Mouse (Mus musculus): ENCODE measurements around the gene Ncoa4. TPM values are rescaled to one million over a fixed set of nuclear protein-coding genes. Genes with fewer than 3 reads are reported as not detected.
A peak's percentile ranks its signal among the peaks of the same experiment; 100 is the strongest.
"Not testable (repeated sequence)": the region's sequence is repeated elsewhere in the genome, so short reads cannot be mapped to it uniquely, and the experiment has no call there.

The Ncoa4 gene
- total RNA-seq, 2 experiments from 2014 or later, result 194 to 226 TPM

- DNase-seq, result no peak
Observed at GRCm38 (mm10) chr14:32160563-32160962, 898 bp downstream of the Ncoa4 start.

- DNase-seq, result no peak
Observed at GRCm38 (mm10) chr14:32161090-32161885, 1.6 kb downstream of the Ncoa4 start.

DNA sequence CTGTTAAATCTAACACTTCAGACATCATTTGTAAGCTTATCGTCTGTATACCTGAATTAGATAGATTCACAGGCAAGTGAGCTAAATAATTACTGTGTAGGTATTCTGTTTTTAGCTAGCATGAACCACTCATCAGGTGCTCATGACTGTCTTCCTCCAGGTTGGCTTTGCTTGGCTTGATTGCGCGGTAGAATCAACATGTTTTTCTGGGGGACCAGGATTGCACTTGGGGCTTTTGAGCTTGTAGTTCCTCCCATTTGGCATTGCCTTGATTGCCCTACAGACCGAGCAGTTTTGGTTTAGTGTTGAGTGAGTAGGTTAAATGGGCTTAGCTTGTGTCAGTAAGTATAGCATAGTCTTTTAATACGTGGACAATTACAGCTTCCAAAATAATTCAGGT lies 2.6 kb downstream of the Ncoa4 start:
- DNase-seq, result no peak

DNA sequence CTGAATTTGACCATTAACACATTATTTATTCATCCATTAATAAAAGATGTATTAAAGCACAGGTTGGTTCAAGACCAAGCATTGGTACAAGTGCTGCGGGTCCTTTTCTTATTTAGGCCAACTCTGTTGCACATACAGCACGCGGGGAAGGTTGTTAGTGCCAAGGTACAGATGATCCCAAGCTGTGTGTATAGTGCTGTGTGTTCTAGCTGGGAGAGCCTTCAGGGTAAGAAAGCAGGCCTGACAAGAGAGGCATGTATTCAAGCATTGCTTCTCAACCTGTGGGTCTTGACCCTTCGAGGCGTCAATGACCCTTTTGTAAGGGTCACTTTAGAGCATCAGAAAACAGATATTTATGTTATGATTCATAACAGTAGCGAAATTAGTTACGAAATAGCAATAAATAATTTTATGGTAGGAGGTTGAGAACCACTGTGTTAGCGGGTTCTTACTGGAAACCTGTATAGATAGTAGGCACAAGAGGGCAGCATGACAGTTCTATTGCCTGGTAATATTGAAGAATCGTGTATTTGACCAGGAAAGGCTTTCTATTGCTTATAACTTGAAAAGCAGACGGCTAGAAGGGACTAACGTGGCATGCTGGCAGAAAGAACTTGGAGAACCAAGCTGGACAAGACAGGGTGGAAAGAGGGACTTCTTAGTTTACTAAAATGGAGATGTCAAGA lies 3.7 kb downstream of the Ncoa4 start:
- no peak for DNase-seq

- DNase-seq, result no peak
Observed at GRCm38 (mm10) chr14:32164173-32165051, 4.7 kb downstream of the Ncoa4 start.

DNA sequence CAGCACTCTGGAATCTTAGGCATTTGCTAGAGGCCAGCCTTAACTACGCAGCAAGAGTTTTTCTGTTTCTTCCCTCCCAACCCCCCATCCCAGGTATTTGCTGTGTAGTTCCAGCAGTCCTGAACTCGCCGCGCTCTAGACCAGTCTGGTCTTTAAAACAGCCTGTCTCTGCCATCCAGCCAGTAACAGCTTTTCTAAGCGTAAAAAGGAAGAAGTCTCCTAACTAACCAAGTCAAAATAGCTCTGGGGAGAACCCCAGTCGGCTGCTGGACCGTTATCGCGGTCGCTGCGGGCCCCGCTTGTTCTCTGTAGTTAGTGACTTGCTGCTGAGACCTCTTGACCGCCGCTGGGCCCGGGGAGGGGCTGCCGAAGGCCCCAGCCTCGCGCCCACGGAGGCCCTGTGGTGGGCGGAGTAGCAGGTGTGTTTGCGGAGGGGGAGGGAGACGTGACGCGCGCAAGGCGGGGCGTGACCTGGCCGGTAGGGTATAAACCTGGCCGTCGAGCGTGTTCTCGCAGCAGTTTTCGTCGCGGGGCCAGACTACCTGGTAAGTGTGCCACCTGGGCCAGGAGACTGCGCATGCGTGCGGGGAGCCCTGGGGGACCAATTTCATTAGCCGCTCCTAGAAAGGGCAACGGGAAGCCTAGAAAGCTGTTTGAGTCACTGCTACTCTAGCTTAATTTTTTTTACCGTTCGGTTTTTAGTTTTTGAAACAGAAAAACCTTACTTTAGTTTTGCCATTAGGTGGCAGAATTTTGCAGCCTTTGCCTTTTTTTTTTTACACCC lies 5.8 kb downstream of the Ncoa4 start:
- peak; percentile 79 to 84 for DNase-seq

DNA sequence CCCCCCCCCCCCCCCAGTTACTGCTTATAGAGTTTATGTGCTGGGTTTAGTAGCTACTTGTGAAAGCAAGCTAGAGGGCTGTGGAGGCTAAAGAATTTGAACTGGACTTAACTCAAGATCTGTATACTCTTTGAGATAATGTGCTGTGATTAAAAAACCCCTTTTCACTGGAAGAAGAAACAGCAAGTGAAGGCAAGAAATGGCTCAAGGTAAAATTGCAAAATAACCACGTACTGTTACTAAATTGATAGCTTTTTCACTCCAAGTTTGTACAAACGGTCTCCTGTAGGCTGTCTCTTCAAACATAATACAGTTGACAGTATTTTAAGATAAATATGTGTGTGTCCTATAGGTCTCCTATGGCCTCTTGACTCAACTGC lies 6.4 kb downstream of the Ncoa4 start:
- no peak for DNase-seq

DNA sequence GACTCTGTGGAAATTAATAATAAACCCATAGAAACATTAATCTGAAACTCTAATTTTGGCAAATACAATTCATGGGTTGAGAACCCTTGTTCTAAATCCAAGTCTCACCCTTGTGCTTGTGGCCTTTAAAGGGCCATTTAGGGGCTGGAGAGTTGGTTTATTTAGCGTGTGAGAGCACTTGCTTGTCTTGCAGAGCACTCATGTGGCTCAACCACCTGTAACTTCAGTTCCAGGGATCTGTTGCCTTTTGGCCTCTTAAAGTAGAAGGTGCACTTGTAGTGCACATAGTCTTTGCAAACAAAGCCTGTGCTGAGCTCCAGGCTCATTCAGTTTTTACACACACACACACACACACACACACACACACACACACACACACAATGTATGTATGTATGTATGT lies 7.2 kb downstream of the Ncoa4 start:
- no peak for DNase-seq

DNA sequence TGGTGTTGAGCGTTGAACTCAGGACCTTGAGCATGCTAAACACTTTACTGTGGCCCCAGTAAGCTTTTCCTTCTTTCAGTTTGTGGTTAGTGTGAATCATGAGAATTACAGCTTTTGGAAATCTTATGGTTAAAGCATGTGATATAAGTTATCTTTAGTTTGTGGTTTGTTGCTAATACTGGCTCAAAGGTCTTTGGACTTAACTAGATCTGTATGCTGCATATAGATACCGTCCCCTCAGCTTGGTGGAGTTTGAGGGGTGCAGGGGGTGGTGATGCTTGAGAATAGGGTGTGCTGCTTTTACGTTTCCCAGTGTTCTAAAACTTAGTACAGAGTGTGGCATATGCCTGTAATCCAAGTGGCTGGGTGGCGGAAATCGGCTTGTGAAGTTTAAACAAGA lies 7.7 kb downstream of the Ncoa4 start:
- no peak for DNase-seq

- DNase-seq, result peak; percentile 31 to 52
Observed at GRCm38 (mm10) chr14:32168653-32169231, 9.1 kb downstream of the Ncoa4 start.

DNA sequence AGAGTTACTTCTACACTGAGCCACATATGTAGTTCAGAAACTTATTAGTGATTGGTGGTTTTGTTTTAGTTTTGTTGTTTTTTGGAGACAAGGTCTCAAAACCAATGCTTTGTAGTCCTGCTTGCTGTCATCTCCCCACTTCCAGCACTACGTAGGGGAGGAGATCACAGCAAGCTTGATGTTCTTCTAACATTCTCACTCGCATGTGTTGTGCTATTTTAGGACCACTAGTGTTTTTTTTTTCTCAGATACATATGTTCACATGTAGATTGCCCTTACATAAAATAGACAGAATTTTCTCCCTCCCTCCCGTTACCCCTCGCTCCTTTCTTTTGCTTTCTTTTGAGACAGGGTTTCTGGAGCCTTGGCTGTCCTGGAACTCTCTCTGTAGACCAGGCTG lies 10.5 kb downstream of the Ncoa4 start:
- DNase-seq, result no peak

GRCm38 (mm10) chr14:32175310-32175709 lies 15.6 kb downstream of the Ncoa4 start:
- no peak for DNase-seq

DNA sequence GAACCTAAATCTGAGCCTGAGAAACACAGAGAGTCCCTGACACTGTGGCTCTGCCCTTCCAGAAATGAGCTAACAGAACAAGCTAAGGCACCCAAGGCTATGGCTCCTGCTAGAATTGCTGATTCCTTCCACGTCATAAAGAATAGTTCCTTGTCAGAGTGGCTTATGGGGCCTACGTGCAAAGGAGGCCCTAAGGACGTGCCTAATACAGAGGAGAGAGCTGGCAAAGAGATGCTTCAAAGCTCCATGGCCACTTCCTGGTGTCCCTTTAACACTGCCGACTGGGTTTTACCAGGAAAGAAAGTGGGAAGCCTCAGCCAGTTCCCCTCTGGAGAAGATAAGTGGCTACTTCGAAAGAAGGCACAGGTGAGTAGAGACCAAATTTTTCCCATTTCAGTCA lies 16.9 kb downstream of the Ncoa4 start:
- DNase-seq, result not testable (repeated sequence)

GRCm38 (mm10) chr14:32179393-32180195 lies 19.9 kb downstream of the Ncoa4 start:
- DNase-seq, result no peak

DNA sequence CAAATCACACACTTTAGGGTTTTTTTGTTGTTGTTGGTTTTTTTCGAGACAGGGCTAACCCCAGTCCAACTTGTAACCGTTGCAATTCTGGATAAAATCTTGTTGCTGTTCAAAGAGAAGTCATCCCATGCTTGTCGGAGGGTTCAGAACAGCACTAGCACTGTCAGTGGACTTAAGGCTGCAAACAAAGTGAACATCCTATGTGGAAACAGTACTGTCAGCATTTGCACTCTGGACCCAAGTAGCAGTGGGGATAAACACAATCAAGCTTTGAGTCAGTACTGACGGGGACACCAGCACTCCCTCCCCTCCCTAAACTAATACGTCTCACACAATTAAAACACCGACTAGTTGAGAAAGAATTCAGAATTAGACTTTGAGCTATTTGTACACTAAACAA lies 21.2 kb downstream of the Ncoa4 start:
- no peak for DNase-seq

GRCm38 (mm10) chr14:32183846-32184245 lies 24.2 kb downstream of the Ncoa4 start:
- DNase-seq, result no peak

DNA sequence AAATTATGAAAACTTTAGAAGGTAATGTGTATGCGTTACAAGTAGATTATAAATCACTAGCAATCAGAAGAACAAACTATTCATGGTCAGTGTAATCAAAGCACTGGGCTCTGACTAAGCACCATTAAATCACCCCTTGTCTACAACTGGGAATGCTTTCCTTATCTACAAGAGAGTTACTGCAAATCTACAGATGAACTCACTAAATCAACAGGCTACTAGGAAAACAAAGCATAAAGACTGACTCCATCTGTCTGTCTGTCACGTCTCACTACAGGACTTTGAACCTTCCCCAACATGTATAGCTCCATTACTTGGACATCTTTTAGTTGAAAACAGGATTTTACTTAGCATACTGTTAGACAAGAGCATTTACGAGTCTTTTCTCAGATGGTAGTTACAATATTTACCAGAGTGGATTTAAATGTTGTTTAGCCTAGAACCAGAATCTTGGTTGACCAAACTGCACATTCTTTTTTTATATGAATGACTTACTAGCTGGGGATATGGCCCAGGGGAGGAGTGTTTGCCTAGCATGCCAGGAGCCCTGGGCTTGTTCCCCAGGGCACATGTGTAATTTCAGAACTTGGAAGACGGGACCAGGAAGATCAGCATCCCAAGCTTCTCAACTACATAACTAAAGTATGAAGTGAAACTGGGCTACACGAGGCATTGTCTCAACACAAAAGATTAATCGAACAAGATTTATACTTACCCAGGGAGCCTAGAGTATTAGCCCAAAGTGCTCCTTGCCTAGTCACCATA lies 31.1 kb downstream of the Ncoa4 start:
- DNase-seq, result peak in 1 of 2 experiments; percentile 24

DNA sequence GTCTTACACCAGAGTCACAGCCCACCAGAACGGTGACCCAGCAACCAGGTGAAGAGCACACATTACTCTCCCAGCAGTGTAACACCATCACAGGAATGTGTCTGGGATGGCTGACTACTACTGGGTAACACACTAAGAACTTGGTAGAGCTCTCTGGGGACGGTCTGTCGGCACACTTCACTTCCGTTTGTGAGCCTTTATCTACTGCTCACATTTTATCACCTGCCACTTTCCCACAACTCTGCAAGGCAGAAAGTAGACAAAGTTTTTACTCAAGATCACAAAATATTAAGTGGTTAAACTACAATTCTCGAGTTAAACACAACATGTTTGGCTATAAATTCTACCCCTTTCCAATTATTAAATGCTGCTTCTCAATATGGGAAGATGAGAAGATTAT lies 32.3 kb downstream of the Ncoa4 start:
- no peak for DNase-seq

DNA sequence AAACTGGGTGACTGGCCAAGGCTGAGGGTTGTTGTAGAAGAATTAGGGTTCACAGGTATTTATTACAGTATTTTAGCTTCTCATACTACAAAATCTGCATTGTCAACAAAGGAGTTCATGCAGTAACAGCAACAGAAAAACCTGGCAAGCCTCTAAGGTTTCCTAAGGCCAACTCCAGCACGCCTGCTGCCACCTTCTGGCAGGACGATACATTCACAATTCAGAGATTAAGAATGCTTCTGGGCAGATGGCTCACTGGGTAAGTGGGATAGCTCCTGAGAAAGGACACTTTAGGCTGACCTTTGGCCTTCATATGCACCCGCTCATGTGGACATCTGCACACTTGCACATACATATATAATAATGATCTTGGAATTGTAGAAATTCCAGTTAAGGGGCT lies 32.8 kb downstream of the Ncoa4 start:
- peak; percentile 68 to 79 for DNase-seq

DNA sequence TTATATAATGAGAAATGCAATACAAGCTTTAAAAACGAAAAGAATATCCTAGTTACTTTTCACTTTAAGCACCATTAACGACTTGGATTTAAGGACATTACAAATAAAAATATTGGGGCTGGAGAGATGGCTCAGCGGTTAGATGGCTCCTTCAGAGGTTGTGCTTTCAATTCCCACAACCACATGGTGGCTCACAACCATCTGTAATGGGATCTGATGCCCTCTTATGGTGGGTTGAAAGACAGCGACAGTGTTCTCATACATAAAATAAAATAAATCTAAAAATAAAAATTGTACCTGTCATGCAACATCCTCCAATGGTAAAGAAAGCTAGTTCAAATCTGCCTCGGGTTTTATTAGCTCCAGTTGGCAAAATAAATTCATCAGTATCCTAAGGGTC lies 33.9 kb downstream of the Ncoa4 start:
- DNase-seq, result not testable (repeated sequence)

All from adrenal gland, postnatal 36 days (tissue).